Mouse (Mus musculus) small intestine, adult 2 months (tissue): Measurements from ENCODE around the gene Skint11. TPM values are rescaled to one million over a fixed set of nuclear protein-coding genes. Genes with fewer than 3 reads are reported as not detected.
"Not testable (repeated sequence)": the region's sequence is repeated elsewhere in the genome, so short reads cannot be mapped to it uniquely, and the experiment has no call there.

Source experiments
- H3K27ac ChIP-seq: fragments of 200-500 bp; 2 replicates; pipeline ENCODE4 v1.5.1; 2012; ENCODE audit warnings: low read depth, low read length, control low read depth, inconsistent platforms; ENCODE audit not compliant: insufficient read depth
- H3K27me3 ChIP-seq: fragments of 200-500 bp; 2 replicates; pipeline ENCODE4 v1.6.1; 2012; ENCODE audit warnings: mild to moderate bottlenecking, moderate library complexity, low read length, inconsistent platforms; ENCODE audit not compliant: control insufficient read depth, insufficient read depth
- H3K36me3 ChIP-seq: fragments of 200-500 bp; 2 replicates; pipeline ENCODE4 v1.6.1; 2012; ENCODE audit warnings: mild to moderate bottlenecking, low read length, control low read depth, inconsistent platforms; ENCODE audit not compliant: control insufficient read depth, insufficient read depth
- H3K4me1 ChIP-seq: fragments of 200-500 bp; 2 replicates; pipeline ENCODE4 v1.6.1; 2012; ENCODE audit warnings: low read length, inconsistent platforms, mixed read lengths; ENCODE audit not compliant: control insufficient read depth, insufficient read depth, insufficient read length
- H3K4me3 ChIP-seq: fragments of 200-500 bp; 2 replicates; pipeline ENCODE4 v1.5.1; 2012; ENCODE audit warnings: low read depth, mild to moderate bottlenecking, control low read depth, inconsistent platforms, low read length, moderate library complexity
- CTCF ChIP-seq: fragments of 200-500 bp; IDR thresholded peaks from 2 replicates; pipeline ENCODE4 v1.5.1; 2012; ENCODE audit warnings: low read depth, mild to moderate bottlenecking, control low read depth, inconsistent platforms, low read length, moderate library complexity, mixed read lengths; ENCODE audit not compliant: insufficient replicate concordance, insufficient read length; ENCODE audit errors: extremely low read depth
- POLR2A ChIP-seq: fragments of 200-500 bp; IDR thresholded peaks from 2 replicates; pipeline ENCODE4 v1.6.1; 2012; ENCODE audit warnings: low read depth, mild to moderate bottlenecking, control low read depth, inconsistent platforms, low read length, moderate library complexity
- WGBS: fragments of 180-500 bp; shearing (Covaris S2); methylation state at CpG from one replicate; pipeline ENCODE4 v1.1.7; 2018; 5-methylcytosine and 5-hydroxymethylcytosine counted together
- polyA plus RNA-seq: library from polyadenylated mRNA; depleted of rRNA; stranded (reverse); fragments of >200 nt; gene quantifications from 2 replicates; pipeline ENCODE4 v1.2.3, GENCODE M21; 2012; rRNA removed

Gene Skint11
- polyA plus RNA-seq = not detected in 2 replicates

DNA sequence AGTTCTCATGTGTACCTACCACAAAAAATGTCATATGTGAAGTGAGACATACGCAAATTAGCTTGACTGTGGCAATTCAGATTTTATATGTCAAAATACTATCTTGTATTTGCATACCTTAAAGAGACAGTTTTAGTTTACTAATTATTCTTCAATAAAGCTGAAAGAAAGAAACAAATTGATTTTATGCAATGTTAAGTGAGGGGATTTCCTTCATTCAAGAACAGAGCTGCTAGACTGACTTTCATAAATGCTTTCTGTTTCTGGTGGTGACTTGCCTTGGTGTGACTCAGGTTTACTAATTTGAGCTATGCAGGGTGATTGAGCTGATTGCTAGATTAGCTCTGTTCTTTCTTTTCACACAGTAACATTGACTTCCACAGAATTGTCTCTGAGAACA is at the start of gene Skint11:
Gene Skint11, plus strand, starts transcription at position 301 of the 400 bp plus-strand sequence.
- H3K27ac ChIP-seq = no peak within 1 kb of the TSS
- TF ChIP-seq POLR2A = no peak
- TF ChIP-seq CTCF = no peak
- H3K36me3 ChIP-seq = no peaks in the 10 kb centered on the region
- WGBS = 82% methylated on average over 1 of the region's 1 CpGs
- H3K4me1 ChIP-seq = no peaks in the 10 kb centered on the region
- no peaks in the 10 kb centered on the region for H3K27me3 ChIP-seq
- no peak within 1 kb of the TSS for H3K4me3 ChIP-seq

DNA sequence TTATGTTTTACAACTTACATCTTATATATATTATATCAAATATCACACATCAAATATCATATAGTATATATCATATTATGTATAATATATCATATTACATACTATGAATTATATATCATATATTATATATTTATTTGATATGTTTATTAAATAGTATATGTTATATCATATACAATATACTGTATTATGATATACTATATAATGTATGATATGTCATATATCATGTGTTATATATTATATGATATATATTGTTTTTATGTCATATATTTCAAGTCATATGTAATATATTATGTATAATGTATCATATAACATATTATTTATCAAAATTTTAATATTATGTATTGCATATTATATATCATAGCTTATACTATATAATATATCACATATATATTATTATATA is 2.0 kb upstream of the Skint11 start:
- Histone ChIP-seq H3K36me3 (no peaks in the 10 kb centered on the region), H3K27ac (no peak overlapping the region), H3K4me1 (no peaks in the 10 kb centered on the region), H3K4me3 (no peak overlapping the region), H3K27me3 (no peaks in the 10 kb centered on the region)
- TF ChIP-seq CTCF (no peak), POLR2A (no peak)

DNA sequence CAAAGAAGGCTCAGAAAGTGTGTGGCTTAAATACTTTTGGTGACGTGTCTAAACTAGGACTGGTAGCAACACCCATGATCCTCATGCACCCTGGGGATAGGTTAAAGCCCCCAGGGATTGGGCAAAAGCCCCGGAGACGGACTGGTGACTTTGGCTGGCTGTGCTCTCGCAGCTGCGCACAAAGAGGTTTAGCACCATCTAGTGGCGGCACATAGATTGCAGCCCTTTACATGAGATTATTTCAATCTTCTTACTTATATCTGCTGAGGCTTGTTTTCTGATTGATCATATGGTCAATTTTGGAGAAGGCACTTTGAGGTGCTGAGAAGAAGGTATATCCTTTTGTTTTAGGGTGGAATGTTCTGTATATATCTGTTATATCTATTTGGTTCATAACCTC is 9.7 kb downstream of the Skint11 start:
- H3K4me1 ChIP-seq, H3K27ac ChIP-seq, H3K27me3 ChIP-seq, H3K36me3 ChIP-seq, H3K4me3 ChIP-seq: not testable (repeated sequence)
- WGBS = 9% methylated on average over 6 of the region's 6 CpGs

DNA sequence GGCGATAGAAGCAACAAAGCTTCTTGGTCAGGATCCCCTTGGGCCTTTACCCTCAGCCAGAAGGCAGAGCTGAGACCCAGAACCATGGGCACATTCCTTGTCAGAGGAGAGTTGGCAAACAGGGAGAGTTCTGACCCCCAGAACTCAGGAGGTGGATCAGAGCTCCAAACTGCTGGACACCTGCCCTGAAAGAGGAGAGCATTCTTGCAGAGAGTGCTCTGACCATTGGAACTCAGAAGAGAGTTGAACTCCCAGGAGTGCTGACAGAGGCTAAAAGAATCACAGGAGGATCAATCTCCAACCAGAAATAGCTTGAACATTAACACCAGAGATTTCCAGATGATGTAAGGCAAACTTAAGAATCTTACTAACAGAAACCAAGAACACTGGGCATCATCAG is 93.7 kb downstream of the Skint11 start:
- not testable (repeated sequence) for H3K4me1 ChIP-seq, H3K27ac ChIP-seq, H3K36me3 ChIP-seq, H3K27me3 ChIP-seq, H3K4me3 ChIP-seq
- 59% methylated on average over 1 of the region's 1 CpGs for WGBS

Other genes with a start within 250 kb of the Skint11 start
- not detected in 2 replicates for gene Skint5, start 163.9 kb upstream of the Skint11 start, polyA plus RNA-seq
- gene Trabd2b, start 243.3 kb downstream of the Skint11 start, polyA plus RNA-seq = 0.32 and 0.47 TPM in 2 replicates